Mouse (Mus musculus) ES-Bruce4 (cell line): ENCODE data around the gene Alcam. TPM values are rescaled to one million over a fixed set of nuclear protein-coding genes. Genes with fewer than 3 reads are reported as not detected.

Experiments
- H3K27ac ChIP-seq: 2 replicates; pipeline ENCODE4 v1.5.1; 2012; ENCODE audit warnings: low read length, inconsistent platforms; ENCODE audit not compliant: insufficient read depth
- H3K27me3 ChIP-seq: 2 replicates; pipeline ENCODE4 v1.6.1; 2012; ENCODE audit warnings: mild to moderate bottlenecking, low read length, inconsistent platforms; ENCODE audit not compliant: control insufficient read depth, poor library complexity, insufficient read depth, severe bottlenecking
- H3K36me3 ChIP-seq: 2 replicates; pipeline ENCODE4 v1.6.1; 2012; ENCODE audit warnings: inconsistent platforms, mild to moderate bottlenecking, low read length, moderate library complexity; ENCODE audit not compliant: control insufficient read depth, poor library complexity, insufficient read depth, severe bottlenecking
- H3K4me1 ChIP-seq: one replicate; pipeline ENCODE4 v1.8.1; 2011; ENCODE audit warnings: low read length; ENCODE audit not compliant: control insufficient read depth, insufficient read depth
- H3K4me3 ChIP-seq: 2 replicates; pipeline ENCODE4 v1.5.1; 2011; ENCODE audit warnings: low read depth, mild to moderate bottlenecking, low read length
- H3K9ac ChIP-seq: 2 replicates; pipeline ENCODE4 v1.6.1; 2012; ENCODE audit warnings: low read depth, mild to moderate bottlenecking, inconsistent platforms; ENCODE audit not compliant: poor library complexity, severe bottlenecking
- H3K9me3 ChIP-seq: replicated peaks from 2 replicates; pipeline ENCODE4 v1.6.1; 2012; ENCODE audit warnings: mild to moderate bottlenecking, low read length, inconsistent platforms; ENCODE audit not compliant: control insufficient read depth, poor library complexity, insufficient read depth, severe bottlenecking
- CTCF ChIP-seq: IDR thresholded peaks from one replicate; pipeline ENCODE4 v1.8.1; 2011; ENCODE audit warnings: low read depth, low read length
- EP300 ChIP-seq: IDR thresholded peaks from 2 replicates; pipeline ENCODE4 v1.6.1; 2011; ENCODE audit warnings: low read depth, low read length; ENCODE audit not compliant: insufficient read depth
- POLR2A ChIP-seq: IDR thresholded peaks from one replicate; pipeline ENCODE4 v1.8.1; 2011; ENCODE audit warnings: low read length; ENCODE audit not compliant: insufficient read depth
- polyA plus RNA-seq: library from polyadenylated mRNA; stranded (reverse); fragments of >200 nt; gene quantifications from 2 replicates; pipeline ENCODE4 v1.2.4, GENCODE M21; 2011; ENCODE audit warnings: low read depth; ENCODE audit not compliant: missing spikeins, insufficient read depth, insufficient read length

Alcam gene
- polyA plus RNA-seq, 1 experiment = 1.3 TPM

DNA sequence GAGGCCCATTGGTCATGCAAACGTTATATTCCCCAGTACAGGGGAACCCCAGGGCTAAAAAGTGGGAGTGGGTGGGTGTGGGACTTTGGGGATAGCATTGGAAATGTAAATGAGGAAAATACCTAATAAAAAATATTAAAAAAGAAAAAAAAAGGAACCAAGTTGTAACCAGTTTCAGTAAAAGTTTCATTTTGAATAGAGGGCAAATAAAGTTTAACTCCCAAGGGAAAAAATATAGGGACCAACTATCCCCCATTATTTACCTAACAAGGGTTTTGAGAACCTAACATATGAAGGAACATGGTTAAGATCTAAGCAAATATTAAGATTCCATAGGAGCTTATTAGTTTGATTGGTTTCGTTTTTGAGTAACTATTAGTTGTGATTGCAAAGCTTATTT is 146.9 kb downstream of the Alcam start:
- Histone ChIP-seq H3K4me1 (no peaks in the 10 kb centered on the region), H3K27ac (no peak overlapping the region), H3K9ac (no peak overlapping the region), H3K4me3 (no peak overlapping the region), H3K27me3 (no peaks in the 10 kb centered on the region), H3K9me3 (no peaks in the 10 kb centered on the region), H3K36me3 (no peaks in the 10 kb centered on the region)
- TF ChIP-seq EP300 (no peak), CTCF (no peak), POLR2A (no peak)

DNA sequence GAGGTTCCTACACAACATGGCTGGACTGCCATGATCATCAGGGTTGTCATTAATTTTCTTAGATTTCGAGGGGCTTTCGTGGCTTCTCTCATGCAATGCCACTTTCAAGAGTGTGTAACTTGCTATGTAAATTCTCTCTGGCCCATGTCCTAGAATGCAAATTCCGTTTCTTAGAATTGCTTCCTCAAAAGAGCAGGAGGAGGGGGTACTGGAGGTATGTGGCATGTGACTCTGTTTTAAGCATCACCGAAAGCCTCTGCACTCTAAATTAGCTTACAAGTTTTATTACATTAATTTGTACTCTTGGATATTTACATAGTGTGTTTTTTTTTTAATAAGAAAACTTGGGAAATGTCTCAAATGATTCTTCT is 150.4 kb downstream of the Alcam start:
- TF ChIP-seq CTCF = no peak
- no peak for TF ChIP-seq EP300
- TF ChIP-seq POLR2A = no peak
- Histone ChIP-seq H3K4me3 (no peak overlapping the region), H3K9me3 (no peaks in the 10 kb centered on the region), H3K4me1 (no peaks in the 10 kb centered on the region), H3K27me3 (no peaks in the 10 kb centered on the region), H3K36me3 (no peaks in the 10 kb centered on the region), H3K9ac (no peak overlapping the region), H3K27ac (no peak overlapping the region)

DNA sequence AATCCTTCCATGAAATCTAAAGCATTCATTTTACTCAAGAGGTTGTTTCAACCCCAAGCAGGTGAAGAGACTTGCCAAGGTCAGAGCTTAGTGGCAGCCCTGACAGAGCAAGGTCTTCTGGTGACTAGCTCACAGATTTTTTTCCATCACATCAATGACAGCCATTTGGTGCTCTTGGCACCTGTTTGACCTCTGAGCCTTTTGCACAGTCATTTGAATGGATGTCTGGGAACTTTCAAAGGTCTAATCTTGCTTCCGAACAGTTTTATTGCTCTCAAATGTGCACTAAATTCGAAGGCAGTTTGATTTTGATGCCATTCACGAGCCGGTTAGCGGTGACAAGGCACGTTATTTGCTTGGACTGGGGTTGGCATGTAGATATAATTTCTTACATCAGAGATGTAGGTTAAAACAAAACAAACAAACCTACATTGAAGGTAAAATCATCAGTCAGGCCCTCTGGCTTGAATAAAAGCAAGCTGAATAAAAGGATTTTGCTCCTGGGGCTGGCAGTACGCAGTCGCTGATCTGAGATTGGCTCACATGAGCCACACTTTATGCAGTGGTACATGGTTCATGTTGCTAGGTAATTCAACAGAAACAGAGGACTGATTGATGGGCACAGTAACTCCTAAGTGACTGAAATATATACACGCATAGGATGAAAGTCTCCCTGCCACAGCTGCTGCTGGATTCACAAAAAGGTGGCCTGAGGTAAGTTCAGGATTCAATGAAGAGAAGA is 150.9 kb downstream of the Alcam start:
- Histone ChIP-seq H3K9ac (no peak overlapping the region), H3K9me3 (no peaks in the 10 kb centered on the region), H3K4me1 (no peaks in the 10 kb centered on the region), H3K36me3 (no peaks in the 10 kb centered on the region), H3K27me3 (no peaks in the 10 kb centered on the region), H3K4me3 (no peak overlapping the region), H3K27ac (no peak overlapping the region)
- no peak for TF ChIP-seq CTCF
- no peak for TF ChIP-seq EP300
- no peak for TF ChIP-seq POLR2A

- Histone ChIP-seq H3K27me3 (no peaks in the 10 kb centered on the region), H3K4me3 (no peak overlapping the region), H3K9ac (no peak overlapping the region), H3K9me3 (no peaks in the 10 kb centered on the region), H3K36me3 (no peaks in the 10 kb centered on the region), H3K4me1 (no peaks in the 10 kb centered on the region), H3K27ac (no peak overlapping the region)
- TF ChIP-seq CTCF = no peak
Observed at GRCm38 (mm10) chr16:52301730-52302129, 152.1 kb downstream of the Alcam start.

DNA sequence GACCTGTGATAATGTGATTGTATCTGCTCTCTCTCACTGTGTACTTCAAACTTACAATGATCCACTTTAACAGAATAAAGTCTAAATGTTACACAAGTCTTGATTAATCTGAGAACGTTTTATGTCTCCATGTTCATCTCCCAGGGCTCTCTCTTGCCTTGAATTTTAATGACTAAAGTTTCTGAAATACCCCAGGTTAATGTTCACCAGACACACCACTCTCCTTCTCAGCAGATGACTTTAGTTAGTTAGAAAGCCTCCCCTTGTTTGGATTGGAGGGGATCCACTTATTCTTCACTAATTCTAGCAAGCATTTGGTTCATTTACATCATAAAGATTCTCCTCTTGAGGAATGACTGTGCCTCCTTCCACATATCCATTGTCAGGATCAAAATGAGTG is 157.5 kb downstream of the Alcam start:
- Histone ChIP-seq H3K36me3 (no peaks in the 10 kb centered on the region), H3K4me1 (no peaks in the 10 kb centered on the region), H3K27me3 (no peaks in the 10 kb centered on the region), H3K9me3 (no peaks in the 10 kb centered on the region), H3K27ac (no peak overlapping the region), H3K9ac (no peak overlapping the region), H3K4me3 (no peak overlapping the region)
- TF ChIP-seq CTCF (no peak), EP300 (no peak), POLR2A (no peak)

GRCm38 (mm10) chr16:52295535-52295934 is 158.3 kb downstream of the Alcam start:
- no peak overlapping the region for H3K4me3 ChIP-seq
- no peaks in the 10 kb centered on the region for H3K4me1 ChIP-seq
- no peaks in the 10 kb centered on the region for H3K36me3 ChIP-seq
- no peaks in the 10 kb centered on the region for H3K9me3 ChIP-seq
- H3K27me3 ChIP-seq = no peaks in the 10 kb centered on the region
- no peak overlapping the region for H3K9ac ChIP-seq
- no peak for TF ChIP-seq EP300
- TF ChIP-seq POLR2A = no peak
- no peak for TF ChIP-seq CTCF
- no peak overlapping the region for H3K27ac ChIP-seq
